Mouse (Mus musculus): ENCODE data around the gene Mob3b. TPM values are rescaled to one million over a fixed set of nuclear protein-coding genes. Genes with fewer than 3 reads are reported as not detected.

Mob3b gene
- polyA plus RNA-seq, 1 experiment: 6.5 TPM

DNA sequence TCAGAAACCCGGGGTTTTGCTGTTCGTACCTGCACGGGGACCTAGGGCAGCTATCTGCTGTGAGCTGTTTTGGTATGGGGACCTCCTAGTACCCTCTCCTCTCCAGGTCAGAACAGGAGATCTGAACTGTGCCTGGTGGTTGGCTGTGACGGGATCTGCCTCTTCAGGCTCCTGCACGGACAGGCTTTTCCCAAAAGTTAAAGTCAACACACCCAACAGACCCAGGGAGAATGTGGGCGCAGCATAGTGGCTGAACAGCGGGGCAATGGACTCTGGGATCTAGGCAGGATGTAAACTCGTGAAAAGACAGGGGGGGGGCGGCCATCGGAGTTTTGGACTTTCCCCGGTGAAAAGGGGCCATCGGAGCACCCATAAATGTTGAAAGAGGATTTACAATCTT, 170.2 kb downstream of the Mob3b start:
- H3K4me1 ChIP-seq (ENCODE audit: control insufficient read depth, insufficient read depth, low read length): no peaks in the 10 kb centered on the region
- H3K27ac ChIP-seq (ENCODE audit: insufficient read depth, low read length): no peak overlapping the region
- TF ChIP-seq EP300 (IDR thresholded peaks at IDR 0.05; ENCODE audit: insufficient read depth, low read depth, low read length) (no peak), POLR2A (IDR thresholded peaks at IDR 0.05; ENCODE audit: insufficient read depth, low read length) (no peak), CTCF (IDR thresholded peaks at IDR 0.05; ENCODE audit: low read depth, low read length) (no peak)
- H3K36me3 ChIP-seq (ENCODE audit: control insufficient read depth, insufficient read depth, low read length, poor library complexity, severe bottlenecking): no peaks in the 10 kb centered on the region
- H3K9me3 ChIP-seq (replicated peaks; ENCODE audit: control insufficient read depth, insufficient read depth, low read length, poor library complexity, severe bottlenecking): no peaks in the 10 kb centered on the region
- no peak overlapping the region for H3K4me3 ChIP-seq (ENCODE audit: low read depth, low read length)
- no peaks in the 10 kb centered on the region for H3K27me3 ChIP-seq (ENCODE audit: control insufficient read depth, insufficient read depth, low read length, poor library complexity, severe bottlenecking)
- no peak overlapping the region for H3K9ac ChIP-seq (ENCODE audit: low read depth, poor library complexity, severe bottlenecking)

DNA sequence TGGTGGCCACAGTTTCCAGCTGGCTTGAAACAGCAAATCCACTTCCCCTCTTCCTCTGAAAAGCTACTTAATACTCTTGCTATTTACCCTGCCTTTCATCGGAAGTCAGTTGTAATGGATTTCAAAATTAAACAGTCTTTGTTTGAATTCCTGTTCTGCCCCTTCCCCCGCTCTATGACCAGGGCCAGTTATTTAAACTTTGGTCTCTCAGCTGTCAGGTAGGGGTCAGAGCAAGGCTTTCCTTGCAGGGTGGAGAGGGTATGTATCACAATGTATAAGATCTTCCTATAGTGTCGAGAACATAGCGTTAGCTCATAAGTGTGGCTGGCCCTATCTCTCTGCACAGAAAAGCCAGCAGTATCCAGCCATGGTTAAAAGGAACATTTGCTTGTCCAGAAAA, 170.6 kb downstream of the Mob3b start:
- Histone ChIP-seq H3K4me1 (ENCODE audit: control insufficient read depth, insufficient read depth, low read length) (no peaks in the 10 kb centered on the region), H3K27me3 (ENCODE audit: control insufficient read depth, insufficient read depth, low read length, poor library complexity, severe bottlenecking) (no peaks in the 10 kb centered on the region), H3K36me3 (ENCODE audit: control insufficient read depth, insufficient read depth, low read length, poor library complexity, severe bottlenecking) (no peaks in the 10 kb centered on the region), H3K4me3 (ENCODE audit: low read depth, low read length) (no peak overlapping the region), H3K9ac (ENCODE audit: low read depth, poor library complexity, severe bottlenecking) (no peak overlapping the region), H3K9me3 (replicated peaks; ENCODE audit: control insufficient read depth, insufficient read depth, low read length, poor library complexity, severe bottlenecking) (no peaks in the 10 kb centered on the region), H3K27ac (ENCODE audit: insufficient read depth, low read length) (no peak overlapping the region)
- TF ChIP-seq POLR2A (IDR thresholded peaks at IDR 0.05; ENCODE audit: insufficient read depth, low read length): no peak
- TF ChIP-seq CTCF (IDR thresholded peaks at IDR 0.05; ENCODE audit: low read depth, low read length): no peak
- no peak for TF ChIP-seq EP300 (IDR thresholded peaks at IDR 0.05; ENCODE audit: insufficient read depth, low read depth, low read length)

DNA sequence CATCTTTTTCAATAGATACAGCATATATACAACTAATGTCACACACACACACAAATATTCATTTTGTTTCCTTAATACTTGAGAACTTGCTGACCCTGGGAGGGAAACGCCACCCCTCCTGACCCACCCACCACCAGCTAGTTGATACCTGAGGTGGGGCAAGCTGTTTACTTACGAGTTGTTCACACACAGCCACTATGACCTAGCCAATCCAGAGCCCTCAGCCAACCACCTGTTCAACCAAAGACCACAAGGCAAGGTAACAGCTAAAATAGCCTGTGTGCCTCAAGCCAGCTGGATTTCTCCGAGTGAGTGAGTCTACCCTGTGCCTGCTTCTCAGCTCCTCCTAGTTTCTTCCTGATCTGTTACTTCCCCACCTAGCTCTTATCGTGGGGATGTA, 172.9 kb downstream of the Mob3b start:
- no peaks in the 10 kb centered on the region for H3K27me3 ChIP-seq (ENCODE audit: control insufficient read depth, insufficient read depth, low read length, poor library complexity, severe bottlenecking)
- no peak overlapping the region for H3K9ac ChIP-seq (ENCODE audit: low read depth, poor library complexity, severe bottlenecking)
- TF ChIP-seq EP300 (IDR thresholded peaks at IDR 0.05; ENCODE audit: insufficient read depth, low read depth, low read length) (no peak), POLR2A (IDR thresholded peaks at IDR 0.05; ENCODE audit: insufficient read depth, low read length) (no peak), CTCF (IDR thresholded peaks at IDR 0.05; ENCODE audit: low read depth, low read length) (no peak)
- H3K9me3 ChIP-seq (replicated peaks; ENCODE audit: control insufficient read depth, insufficient read depth, low read length, poor library complexity, severe bottlenecking): no peaks in the 10 kb centered on the region
- H3K4me1 ChIP-seq (ENCODE audit: control insufficient read depth, insufficient read depth, low read length): no peaks in the 10 kb centered on the region
- H3K27ac ChIP-seq (ENCODE audit: insufficient read depth, low read length): no peak overlapping the region
- H3K4me3 ChIP-seq (ENCODE audit: low read depth, low read length): no peak overlapping the region
- no peaks in the 10 kb centered on the region for H3K36me3 ChIP-seq (ENCODE audit: control insufficient read depth, insufficient read depth, low read length, poor library complexity, severe bottlenecking)

DNA sequence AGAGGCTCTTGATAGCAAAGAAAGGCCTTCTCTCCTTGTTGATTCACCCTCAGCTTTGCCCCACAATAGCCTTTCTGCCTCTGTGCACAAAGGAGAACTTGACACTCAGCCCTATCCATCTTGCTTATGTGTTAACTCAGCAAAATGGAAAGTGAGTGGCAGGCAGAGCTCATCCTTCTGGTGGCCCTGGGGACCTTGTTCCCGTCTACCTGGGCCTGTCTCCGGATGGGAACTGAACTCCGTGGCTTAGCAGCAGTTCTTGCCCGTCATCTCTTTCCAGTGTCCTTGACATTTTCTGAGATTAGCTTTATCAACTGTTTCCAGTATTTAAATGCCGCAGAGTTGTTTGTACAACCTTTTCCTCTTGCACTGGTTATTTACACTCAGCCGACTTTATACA, 173.8 kb downstream of the Mob3b start:
- H3K9ac ChIP-seq (ENCODE audit: low read depth, poor library complexity, severe bottlenecking): no peak overlapping the region
- H3K36me3 ChIP-seq (ENCODE audit: control insufficient read depth, insufficient read depth, low read length, poor library complexity, severe bottlenecking): no peaks in the 10 kb centered on the region
- no peak overlapping the region for H3K27ac ChIP-seq (ENCODE audit: insufficient read depth, low read length)
- H3K9me3 ChIP-seq (replicated peaks; ENCODE audit: control insufficient read depth, insufficient read depth, low read length, poor library complexity, severe bottlenecking): no peaks in the 10 kb centered on the region
- no peaks in the 10 kb centered on the region for H3K4me1 ChIP-seq (ENCODE audit: control insufficient read depth, insufficient read depth, low read length)
- H3K4me3 ChIP-seq (ENCODE audit: low read depth, low read length): no peak overlapping the region
- no peaks in the 10 kb centered on the region for H3K27me3 ChIP-seq (ENCODE audit: control insufficient read depth, insufficient read depth, low read length, poor library complexity, severe bottlenecking)
- no peak for TF ChIP-seq POLR2A (IDR thresholded peaks at IDR 0.05; ENCODE audit: insufficient read depth, low read length)
- TF ChIP-seq CTCF (IDR thresholded peaks at IDR 0.05; ENCODE audit: low read depth, low read length): no peak
- TF ChIP-seq EP300 (IDR thresholded peaks at IDR 0.05; ENCODE audit: insufficient read depth, low read depth, low read length): no peak

DNA sequence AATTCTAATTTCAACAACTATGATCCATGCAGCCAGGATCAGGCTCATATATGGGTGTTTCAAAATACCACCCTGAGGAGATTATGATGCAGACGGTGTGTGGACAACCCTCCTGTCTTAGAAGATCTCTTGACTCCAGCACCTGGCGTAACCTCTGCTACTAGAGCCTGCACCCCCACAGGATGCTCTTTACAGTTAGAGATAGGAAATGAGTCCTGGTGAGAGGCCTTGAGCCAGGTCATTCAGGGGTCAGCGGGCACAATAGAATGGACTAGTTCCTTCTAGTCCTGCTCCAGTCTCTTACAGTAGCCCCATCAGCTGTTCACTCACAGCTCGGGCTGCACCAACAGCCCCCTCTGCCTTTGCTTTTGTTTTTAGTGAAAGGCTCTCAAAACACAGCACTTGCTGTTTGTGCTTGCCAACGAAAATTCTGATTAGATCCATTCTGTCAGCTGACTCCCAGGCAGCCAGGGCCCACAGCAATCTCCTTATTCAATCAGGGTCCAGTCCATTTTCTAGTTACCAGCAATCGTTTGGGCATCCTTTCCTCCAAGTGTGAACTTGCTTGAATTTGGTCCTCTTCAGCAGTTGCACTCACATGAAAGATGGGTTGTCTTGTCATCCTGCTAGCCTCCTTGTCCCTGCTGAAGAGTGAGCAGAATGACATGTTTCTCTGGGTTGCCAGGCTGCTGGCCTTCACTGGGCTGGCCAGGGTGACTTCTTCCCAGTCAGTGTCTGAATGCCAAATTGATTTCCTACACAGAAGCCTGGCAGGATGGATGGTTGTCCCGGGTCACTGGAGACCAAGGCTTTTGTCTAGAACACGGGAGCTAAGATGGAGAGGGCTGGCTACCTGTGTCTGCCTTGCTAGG, 175.7 kb downstream of the Mob3b start:
- TF ChIP-seq POLR2A (IDR thresholded peaks at IDR 0.05; ENCODE audit: insufficient read depth, low read length) (no peak), CTCF (IDR thresholded peaks at IDR 0.05; ENCODE audit: low read depth, low read length) (no peak), EP300 (IDR thresholded peaks at IDR 0.05; ENCODE audit: insufficient read depth, low read depth, low read length) (no peak)
- Histone ChIP-seq H3K4me3 (ENCODE audit: low read depth, low read length) (no peak overlapping the region), H3K9me3 (replicated peaks; ENCODE audit: control insufficient read depth, insufficient read depth, low read length, poor library complexity, severe bottlenecking) (no peaks in the 10 kb centered on the region), H3K4me1 (ENCODE audit: control insufficient read depth, insufficient read depth, low read length) (no peaks in the 10 kb centered on the region), H3K27me3 (ENCODE audit: control insufficient read depth, insufficient read depth, low read length, poor library complexity, severe bottlenecking) (no peaks in the 10 kb centered on the region), H3K9ac (ENCODE audit: low read depth, poor library complexity, severe bottlenecking) (no peak overlapping the region), H3K27ac (ENCODE audit: insufficient read depth, low read length) (no peak overlapping the region), H3K36me3 (ENCODE audit: control insufficient read depth, insufficient read depth, low read length, poor library complexity, severe bottlenecking) (no peaks in the 10 kb centered on the region)

DNA sequence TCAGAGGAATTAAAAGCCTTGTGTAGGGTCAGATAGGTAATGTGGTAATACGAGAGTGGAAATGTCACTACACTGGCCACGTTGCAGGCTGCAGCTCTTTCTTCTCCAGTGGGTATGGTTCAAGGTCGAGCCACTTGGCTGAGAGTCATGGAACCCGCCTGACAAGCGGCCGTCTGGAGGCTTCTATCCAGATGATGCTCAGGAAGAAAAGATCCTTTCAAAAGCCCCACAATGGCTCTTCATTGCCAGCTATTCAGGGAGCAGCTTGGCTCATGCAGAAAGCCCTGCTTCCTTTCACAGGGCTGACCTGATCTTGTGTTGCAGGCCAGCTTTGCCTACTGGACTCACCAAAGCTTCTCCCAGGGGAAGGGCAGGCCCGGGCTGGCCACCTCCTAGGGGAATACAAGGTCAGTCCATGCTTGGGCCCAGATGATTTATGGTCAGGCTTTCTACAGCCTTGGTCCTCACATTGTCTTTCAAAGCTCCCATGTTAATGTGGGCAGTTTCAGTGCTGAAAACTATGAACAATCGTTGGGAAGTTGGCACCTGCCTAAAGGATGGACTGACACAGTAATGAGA, 176.7 kb downstream of the Mob3b start:
- H3K4me1 ChIP-seq (ENCODE audit: control insufficient read depth, insufficient read depth, low read length): no peaks in the 10 kb centered on the region
- no peak for TF ChIP-seq POLR2A (IDR thresholded peaks at IDR 0.05; ENCODE audit: insufficient read depth, low read length)
- TF ChIP-seq CTCF (IDR thresholded peaks at IDR 0.05; ENCODE audit: low read depth, low read length): no peak
- TF ChIP-seq EP300 (IDR thresholded peaks at IDR 0.05; ENCODE audit: insufficient read depth, low read depth, low read length): no peak
- no peak overlapping the region for H3K9ac ChIP-seq (ENCODE audit: low read depth, poor library complexity, severe bottlenecking)
- H3K27me3 ChIP-seq (ENCODE audit: control insufficient read depth, insufficient read depth, low read length, poor library complexity, severe bottlenecking): no peaks in the 10 kb centered on the region
- H3K27ac ChIP-seq (ENCODE audit: insufficient read depth, low read length): no peak overlapping the region
- no peaks in the 10 kb centered on the region for H3K9me3 ChIP-seq (replicated peaks; ENCODE audit: control insufficient read depth, insufficient read depth, low read length, poor library complexity, severe bottlenecking)
- no peaks in the 10 kb centered on the region for H3K36me3 ChIP-seq (ENCODE audit: control insufficient read depth, insufficient read depth, low read length, poor library complexity, severe bottlenecking)
- H3K4me3 ChIP-seq (ENCODE audit: low read depth, low read length): no peak overlapping the region

Measured in ES-Bruce4 (cell line).